Comparison of ENCODE assay signal across 28 mouse cellular contexts in genomic region chr10:77492885-77493284, GRCm38 (mm10). TPM values are rescaled to one million over a fixed set of nuclear protein-coding genes. Genes with fewer than 3 reads are reported as not detected.
DNase-seq lines count a peak whose midpoint lies in the region; ATAC-seq and TF ChIP-seq lines count a peak whose summit lies in the region.
"Had no signal": no experiment of that assay in that cellular context is flagged by ENCODE, and none has a peak within 500 bp of the region (broad histone marks: within the 10 kb centered on the region; RNA-seq: fewer than 3 reads in every experiment).

No protein-coding gene starts in this region.

- no peaks in the 10 kb centered on the region for H3K4me1 ChIP-seq in hindbrain, postnatal 0 days (ENCODE audit: insufficient read depth, low read length)
- no peaks in the 10 kb centered on the region; the same call in 1 of the 2 replicates for H3K4me1 ChIP-seq in hindbrain, embryonic 16.5 days (ENCODE audit: control insufficient read depth, insufficient read depth, low read depth, low read length)
- no peaks in the 10 kb centered on the region for H3K4me1 ChIP-seq in liver, adult 2 months (ENCODE audit: control insufficient read depth, insufficient read depth, low read length)
- peaks cover 16% of the 10 kb centered on the region for H3K4me1 ChIP-seq in E14TG2a.4 (replicated peaks; ENCODE audit: low read depth, low read length)
- H3K4me1 ChIP-seq: embryonic facial prominence, embryonic 12.5 days; neural tube, embryonic 13.5 days had no signal

- no peak for DNase-seq in hindbrain, postnatal 0 days (ENCODE audit: low spot score)
- DNase-seq in liver, adult 2 months (ENCODE audit: extremely low read depth, low read depth, low spot score), result no peak
- no peak for DNase-seq in liver
- DNase-seq in R1 (ENCODE audit: low read depth, low spot score), result peak; percentile 52
- DNase-seq: adrenal gland, postnatal 36 days; cerebellum, adult 11 months; cerebellum, postnatal 25 days; forebrain, postnatal 0 days; gastrocnemius, postnatal 36 days; heart, postnatal 4 days; kidney, adult 18-20 months; kidney, postnatal 14 days; layer of hippocampus, postnatal 36 days; lung, postnatal 4 days; midbrain, embryonic 14.5 days; retina, postnatal 1 day; right cerebral cortex, postnatal 25 days; spleen, adult 18-20 months; thymus, postnatal 25 days had no signal

- TF ChIP-seq CTCF in hindbrain, postnatal 0 days (IDR thresholded peaks at IDR 0.05; ENCODE audit: low read depth), result peak; percentile 25; the same call in 1 of the 2 replicates
- peak; percentile 47 for TF ChIP-seq CTCF in liver, adult 2 months (IDR thresholded peaks at IDR 0.05; ENCODE audit: low read depth, low read length)
- TF ChIP-seq CTCF in E14TG2a.4 (conservative IDR thresholded peaks at IDR 0.05; ENCODE audit: low read length), result peak; percentile 37

- peaks cover 12% of the 10 kb centered on the region for H3K36me3 ChIP-seq in hindbrain, postnatal 0 days (ENCODE audit: insufficient read depth, low read length)
- H3K36me3 ChIP-seq in hindbrain, embryonic 16.5 days (ENCODE audit: control insufficient read depth, insufficient read depth, low read length), result peaks cover 32% of the 10 kb centered on the region
- peaks cover 18% of the 10 kb centered on the region for H3K36me3 ChIP-seq in liver, adult 2 months (ENCODE audit: control insufficient read depth, insufficient read depth, low read length)
- peaks cover 93% of the 10 kb centered on the region for H3K36me3 ChIP-seq in E14TG2a.4 (ENCODE audit: insufficient read depth, low read length)

- no peaks in the 10 kb centered on the region; the same call in 1 of the 2 replicates for H3K79me2 ChIP-seq in liver, adult 2 months (ENCODE audit: control insufficient read depth, insufficient read depth, low read length)

- H3K9ac ChIP-seq in hindbrain, postnatal 0 days (replicated peaks; ENCODE audit: low read length), result no peak overlapping the region
- H3K9ac ChIP-seq in hindbrain, embryonic 16.5 days (ENCODE audit: low read depth, low read length), result no peak overlapping the region
- no peak overlapping the region for H3K9ac ChIP-seq in liver, adult 2 months (ENCODE audit: low read depth, low read length)
- H3K9ac ChIP-seq: embryonic facial prominence, embryonic 12.5 days; forebrain, postnatal 0 days; hindbrain, embryonic 14.5 days; limb, embryonic 13.5 days; lung, embryonic 15.5 days; neural tube, embryonic 13.5 days had no signal

- TF ChIP-seq POLR2A in liver, adult 2 months (IDR thresholded peaks at IDR 0.05; ENCODE audit: extremely low read depth, insufficient read depth, low read length), result no peak

- ATAC-seq in hindbrain, postnatal 0 days, result no peak
- ATAC-seq in hindbrain, embryonic 16.5 days, result no peak
- ATAC-seq in granulocyte monocyte progenitor cell, adult 5-6 weeks (replicated peaks; ENCODE audit: poor library complexity, severe bottlenecking), result no peak
- ATAC-seq: forebrain, postnatal 0 days had no signal

- H3K27ac ChIP-seq in hindbrain, postnatal 0 days, result no peak overlapping the region
- H3K27ac ChIP-seq in hindbrain, embryonic 16.5 days (ENCODE audit: low read depth, low read length), result no peak overlapping the region
- H3K27ac ChIP-seq in liver, adult 2 months (replicated peaks; ENCODE audit: insufficient read depth, low read depth, low read length), result no peak overlapping the region
- H3K27ac ChIP-seq: embryonic facial prominence, embryonic 12.5 days; hindbrain, embryonic 14.5 days; limb, embryonic 13.5 days; lung, embryonic 15.5 days; neural tube, embryonic 13.5 days had no signal

- H3K27me3 ChIP-seq in hindbrain, postnatal 0 days (ENCODE audit: insufficient read depth, low read length), result no peaks in the 10 kb centered on the region
- no peaks in the 10 kb centered on the region for H3K27me3 ChIP-seq in hindbrain, embryonic 16.5 days (replicated peaks; ENCODE audit: control insufficient read depth, insufficient read depth, low read length)
- H3K27me3 ChIP-seq in liver, adult 2 months (ENCODE audit: control insufficient read depth, insufficient read depth, low read length), result no peaks in the 10 kb centered on the region
- no peaks in the 10 kb centered on the region for H3K27me3 ChIP-seq in E14TG2a.4 (ENCODE audit: insufficient read depth, low read length)
- H3K27me3 ChIP-seq: embryonic facial prominence, embryonic 12.5 days; limb, embryonic 13.5 days; lung, embryonic 15.5 days; neural tube, embryonic 13.5 days had no signal

- WGBS in hindbrain, postnatal 0 days, result 92% methylated on average over 3 of the region's 3 CpGs
- 96% methylated on average over 3 of the region's 3 CpGs for WGBS in hindbrain, embryonic 16.5 days
- 98% methylated on average over 3 of the region's 3 CpGs for whole genome bisulfite sequencing in liver, adult 2 months

- no peak overlapping the region for H3K4me2 ChIP-seq in hindbrain, postnatal 0 days (ENCODE audit: low read depth, low read length)
- H3K4me2 ChIP-seq in hindbrain, embryonic 16.5 days (ENCODE audit: low read length), result no peak overlapping the region
- H3K4me2 ChIP-seq: embryonic facial prominence, embryonic 12.5 days; hindbrain, embryonic 14.5 days; limb, embryonic 13.5 days; lung, embryonic 15.5 days; neural tube, embryonic 13.5 days had no signal

- H3K9me3 ChIP-seq in hindbrain, postnatal 0 days (ENCODE audit: low read length), result no peaks in the 10 kb centered on the region
- H3K9me3 ChIP-seq in hindbrain, embryonic 16.5 days (ENCODE audit: control insufficient read depth, low read length), result no peaks in the 10 kb centered on the region
- no peaks in the 10 kb centered on the region for H3K9me3 ChIP-seq in E14TG2a.4 (ENCODE audit: low read length)
- H3K9me3 ChIP-seq: embryonic facial prominence, embryonic 12.5 days; lung, embryonic 15.5 days; neural tube, embryonic 13.5 days had no signal

- H3K4me3 ChIP-seq in hindbrain, postnatal 0 days (ENCODE audit: low read length), result no peak overlapping the region
- H3K4me3 ChIP-seq in hindbrain, embryonic 16.5 days (ENCODE audit: low read length), result no peak overlapping the region
- no peak overlapping the region for H3K4me3 ChIP-seq in liver, adult 2 months (ENCODE audit: insufficient read depth, low read depth, low read length)
- no peak overlapping the region for H3K4me3 ChIP-seq in E14TG2a.4 (replicated peaks; ENCODE audit: low read length)
- H3K4me3 ChIP-seq: embryonic facial prominence, embryonic 12.5 days; limb, embryonic 13.5 days; lung, embryonic 15.5 days; myocyte; neural tube, embryonic 13.5 days had no signal

RNA-seq across cellular contexts. Expression of gene Fam207a, which starts 22.7 kb away (rescaled TPM):
- 43.5 and 56.2 TPM in 2 replicates for total RNA-seq in hindbrain, postnatal 0 days (2014; rRNA removed)
- 31.8 and 35.9 TPM in 2 replicates for polyA plus RNA-seq in hindbrain, postnatal 0 days (2015; fragmentation: Nextera tagmentation; extraction: Ambion mirVana)
- polyA plus RNA-seq in hindbrain, embryonic 16.5 days (2015; fragmentation: Nextera tagmentation; extraction: Ambion mirVana), result 43.5 and 43.8 TPM in 2 replicates
- 12.7 and 15.5 TPM in 2 replicates for total RNA-seq in liver, adult 2 months (2014; rRNA removed)
- 24.3 and 27.3 TPM in 2 replicates for polyA plus RNA-seq in liver, adult 2 months (2012; rRNA removed)
- total RNA-seq in granulocyte monocyte progenitor cell, adult 5-6 weeks (2014; fragmentation: Nextera tagmentation), result 14.6 and 14.8 TPM in 2 replicates
- 23.5 and 43.2 TPM in 2 replicates for total RNA-seq in granulocyte monocyte progenitor cell, adult 5-6 weeks (2017)

RNA-seq across cellular contexts. Expression of gene Itgb2, which starts 37.2 kb away (rescaled TPM):
- total RNA-seq in hindbrain, postnatal 0 days (2014; rRNA removed), result 0.68 and 1.9 TPM in 2 replicates
- polyA plus RNA-seq in hindbrain, postnatal 0 days (2015; fragmentation: Nextera tagmentation; extraction: Ambion mirVana), result 0.87 and 1.0 TPM in 2 replicates
- polyA plus RNA-seq in hindbrain, embryonic 16.5 days (2015; fragmentation: Nextera tagmentation; extraction: Ambion mirVana), result 0.92 and 1.1 TPM in 2 replicates
- 4.8 and 5.6 TPM in 2 replicates for total RNA-seq in liver, adult 2 months (2014; rRNA removed)
- polyA plus RNA-seq in liver, adult 2 months (2012; rRNA removed), result 4.2 and 5.6 TPM in 2 replicates
- 17.1 and 28.9 TPM in 2 replicates for total RNA-seq in granulocyte monocyte progenitor cell, adult 5-6 weeks (2014; fragmentation: Nextera tagmentation)
- 32.0 and 36.6 TPM in 2 replicates for total RNA-seq in granulocyte monocyte progenitor cell, adult 5-6 weeks (2017)
